Mouse (Mus musculus) gastrocnemius, postnatal 10 days (tissue): ENCODE data around the gene Olfr316. TPM values are rescaled to one million over a fixed set of nuclear protein-coding genes. Genes with fewer than 3 reads are reported as not detected.

Experiments used
- total RNA-seq, 2 experiments: library from RNA; stranded (reverse); gene quantifications; 2 replicates each; pipeline ENCODE4 v1.2.3; 2021

The Olfr316 gene
- total RNA-seq, 2 experiments from 2014 or later: not detected

Other genes with a start within 250 kb of the Olfr316 start
- not detected for gene Olfr330, start 217.9 kb upstream of the Olfr316 start, total RNA-seq
- gene Olfr329-ps, start 206.3 kb upstream of the Olfr316 start, total RNA-seq: not detected
- gene Olfr328, start 197.1 kb upstream of the Olfr316 start, total RNA-seq: not detected
- gene Olfr224, start 182.2 kb upstream of the Olfr316 start, total RNA-seq: not detected
- not detected for gene Olfr325, start 175.0 kb upstream of the Olfr316 start, total RNA-seq
- not detected for gene Olfr324, start 157.6 kb upstream of the Olfr316 start, total RNA-seq
- not detected for gene 2210407C18Rik, start 136.7 kb upstream of the Olfr316 start, total RNA-seq
- gene Olfr323, start 122.2 kb upstream of the Olfr316 start, total RNA-seq: not detected
- under 1 TPM in 1 of 2 experiments, not detected in 1; 0.27 TPM for gene Trim58, start 112.3 kb upstream of the Olfr316 start, total RNA-seq
- gene Olfr322, start 94.0 kb upstream of the Olfr316 start, total RNA-seq: not detected
- gene Olfr320, start 71.6 kb upstream of the Olfr316 start, total RNA-seq: not detected
- gene Olfr319, start 53.6 kb upstream of the Olfr316 start, total RNA-seq: not detected
- gene Olfr318, start 28.7 kb upstream of the Olfr316 start, total RNA-seq: not detected
- not detected for gene Olfr317, start 13.5 kb upstream of the Olfr316 start, total RNA-seq
- gene Olfr315, start 20.5 kb downstream of the Olfr316 start, total RNA-seq: not detected
- not detected for gene Olfr314, start 30.2 kb downstream of the Olfr316 start, total RNA-seq
- gene Fam183b, start 49.2 kb downstream of the Olfr316 start, total RNA-seq: not detected
- gene Olfr313, start 62.3 kb downstream of the Olfr316 start, total RNA-seq: not detected
- gene Olfr312, start 76.5 kb downstream of the Olfr316 start, total RNA-seq: not detected
- not detected for gene Olfr311, start 86.5 kb downstream of the Olfr316 start, total RNA-seq
- gene Gm12258, start 94.4 kb downstream of the Olfr316 start, total RNA-seq: 1 to 10 TPM; 2.4 to 2.5 TPM
- gene 2810021J22Rik, start 114.5 kb downstream of the Olfr316 start, total RNA-seq: 1 to 10 TPM; 2.5 to 3.0 TPM
- 1 to 10 TPM; 6.0 to 6.5 TPM for gene Zfp39, start 151.5 kb downstream of the Olfr316 start, total RNA-seq
- 1 to 10 TPM in 1 of 2 experiments, not detected in 1; 1.1 TPM for gene Btnl10, start 165.2 kb downstream of the Olfr316 start, total RNA-seq
- 100 to 1,000 TPM; 160 to 172 TPM for gene Rnf187, start 186.2 kb downstream of the Olfr316 start, total RNA-seq
- gene Hist3h2ba, start 196.2 kb downstream of the Olfr316 start, total RNA-seq: 1 to 10 TPM; 7.3 to 8.0 TPM
- 10 to 100 TPM; 25.1 to 25.6 TPM for gene Hist3h2a, start 202.0 kb downstream of the Olfr316 start, total RNA-seq
- under 1 TPM; 0.14 TPM for gene Trim17, start 202.0 kb downstream of the Olfr316 start, total RNA-seq
- gene Trim11, start 225.4 kb downstream of the Olfr316 start, total RNA-seq: 10 to 100 TPM; 11.1 to 15.4 TPM